Mouse (Mus musculus) testis, adult 2 months (tissue): ENCODE results near the gene Aebp1.

Source experiments
- CTCF ChIP-seq: fragments of 200-500 bp; IDR thresholded peaks from 2 replicates; pipeline ENCODE4 v1.5.1; 2012; ENCODE audit warnings: low read depth, mild to moderate bottlenecking, inconsistent platforms, low read length, moderate library complexity; ENCODE audit not compliant: control insufficient read depth, insufficient read depth, insufficient replicate concordance
- POLR2A ChIP-seq: fragments of 200-500 bp; IDR thresholded peaks from 2 replicates; pipeline ENCODE4 v1.6.1; 2012; ENCODE audit warnings: low read depth, mild to moderate bottlenecking, inconsistent platforms, low read length, moderate library complexity; ENCODE audit not compliant: control insufficient read depth

DNA sequence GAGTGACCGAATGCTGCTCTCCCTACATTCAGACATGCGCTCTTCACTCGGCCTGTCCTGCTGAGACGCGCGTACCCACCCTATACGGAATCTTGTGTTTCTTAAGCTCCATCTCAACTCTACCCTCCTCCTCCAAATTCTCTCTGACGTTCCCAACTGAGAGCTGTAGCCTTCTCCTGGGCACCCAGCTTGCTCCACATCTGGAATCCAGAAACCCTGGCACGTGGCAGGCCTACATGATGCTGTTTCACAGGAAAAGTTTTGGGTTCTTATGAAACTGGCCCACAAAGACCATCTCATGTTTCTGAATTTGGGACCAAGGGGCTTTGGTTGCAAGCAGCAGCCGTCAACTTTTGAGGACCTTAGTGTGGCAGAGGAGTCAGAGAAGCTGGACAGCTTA, 37.5 kb downstream of the Aebp1 start:
- TF ChIP-seq POLR2A = no peak
- no peak for TF ChIP-seq CTCF
